Mouse (Mus musculus) c-Kit-positive CD71-positive TER-119-positive erythroid progenitor cells, embryonic 14.5 days (primary cell): ENCODE measurements around the gene Lsm12.

ENCODE experiments used
- DNase-seq: peaks from one replicate; pipeline ENCODE4 v3.0.0-alpha.2; 2013; ENCODE audit warnings: low spot score

The Lsm12 gene

DNA sequence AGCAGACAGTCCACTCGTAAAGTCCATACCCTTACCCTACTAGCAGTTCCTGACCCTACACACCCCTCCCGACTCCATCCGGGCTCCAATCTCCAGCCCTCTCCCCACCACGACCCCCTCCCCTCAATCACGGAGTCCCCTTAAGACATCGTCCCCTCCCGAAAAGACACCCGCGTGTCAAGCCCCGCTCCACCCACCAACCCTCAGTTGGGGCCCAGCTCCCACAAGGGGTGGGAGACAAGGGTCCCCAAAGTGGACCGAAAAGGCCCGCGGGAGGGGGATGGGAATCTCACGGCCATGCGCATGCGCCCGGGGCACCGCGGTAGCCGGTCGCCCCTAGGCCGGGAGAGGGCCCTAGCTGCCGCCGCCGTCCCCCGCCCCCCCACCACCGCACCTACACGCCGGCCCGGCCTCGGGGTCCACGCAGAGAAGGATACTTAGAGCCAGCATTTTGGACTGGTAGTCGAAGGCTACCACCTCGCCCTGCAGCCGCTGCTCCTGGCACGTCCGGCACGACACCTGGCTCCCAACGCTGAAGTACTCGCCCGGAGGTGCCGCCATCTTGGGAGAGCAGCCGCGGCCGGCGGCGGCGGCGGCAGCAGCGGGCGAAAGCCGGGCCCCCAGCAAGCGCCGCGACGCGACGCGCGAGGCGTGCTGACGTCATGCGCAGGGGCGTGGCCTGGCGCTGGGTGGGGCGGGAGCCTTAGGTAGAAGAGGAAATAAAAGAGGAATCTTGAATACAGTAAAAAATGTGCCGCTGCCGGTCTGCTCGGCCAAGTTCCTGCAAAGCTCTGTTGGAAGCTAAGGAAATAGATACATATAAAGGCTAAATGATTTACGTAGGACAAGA is at the start of gene Lsm12:
TSS of gene Lsm12 (minus strand) at position 651 of the 850 bp plus-strand sequence.
- peak; percentile 94 for DNase-seq

DNA sequence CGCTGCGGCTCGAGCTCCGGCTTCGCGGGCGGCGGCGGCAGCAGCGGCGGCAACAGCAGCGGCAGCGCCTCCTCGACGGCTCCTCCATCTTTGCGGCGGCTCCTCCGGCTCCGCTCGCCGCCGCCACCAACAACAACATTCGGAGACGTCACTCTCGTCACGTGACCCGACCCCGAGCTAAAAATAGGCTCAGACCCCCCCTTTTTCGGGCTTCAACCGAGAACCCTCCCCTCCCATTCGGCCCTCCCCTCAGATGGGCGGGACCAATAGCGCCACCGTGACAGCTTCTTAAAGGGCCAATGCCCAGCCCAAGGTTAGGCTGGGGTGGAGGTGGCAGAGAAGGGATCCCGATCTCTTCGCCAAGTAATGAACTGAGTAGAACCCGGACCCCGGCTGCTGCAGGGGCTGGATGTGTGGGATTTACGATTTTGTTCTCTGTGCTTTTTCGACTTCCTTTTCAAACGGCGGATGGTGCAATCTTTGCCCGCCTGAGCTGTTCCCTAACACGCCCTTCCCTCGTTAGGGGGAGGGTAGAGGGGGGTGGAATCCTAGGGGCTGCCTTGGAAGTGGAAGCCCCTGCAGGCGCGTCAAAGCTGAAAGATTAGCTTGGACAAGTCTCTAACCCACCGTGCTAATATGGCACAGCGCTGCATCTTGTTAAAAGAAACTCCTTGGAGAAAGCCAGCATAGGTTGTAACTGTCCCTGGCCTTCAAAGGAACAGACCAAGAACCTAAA is 45.1 kb upstream of the Lsm12 start, which contains the start of gene Hdac5:
TSS of gene Hdac5 (minus strand) at position 161 of the 736 bp plus-strand sequence.
- DNase-seq: peak; percentile 98

DNA sequence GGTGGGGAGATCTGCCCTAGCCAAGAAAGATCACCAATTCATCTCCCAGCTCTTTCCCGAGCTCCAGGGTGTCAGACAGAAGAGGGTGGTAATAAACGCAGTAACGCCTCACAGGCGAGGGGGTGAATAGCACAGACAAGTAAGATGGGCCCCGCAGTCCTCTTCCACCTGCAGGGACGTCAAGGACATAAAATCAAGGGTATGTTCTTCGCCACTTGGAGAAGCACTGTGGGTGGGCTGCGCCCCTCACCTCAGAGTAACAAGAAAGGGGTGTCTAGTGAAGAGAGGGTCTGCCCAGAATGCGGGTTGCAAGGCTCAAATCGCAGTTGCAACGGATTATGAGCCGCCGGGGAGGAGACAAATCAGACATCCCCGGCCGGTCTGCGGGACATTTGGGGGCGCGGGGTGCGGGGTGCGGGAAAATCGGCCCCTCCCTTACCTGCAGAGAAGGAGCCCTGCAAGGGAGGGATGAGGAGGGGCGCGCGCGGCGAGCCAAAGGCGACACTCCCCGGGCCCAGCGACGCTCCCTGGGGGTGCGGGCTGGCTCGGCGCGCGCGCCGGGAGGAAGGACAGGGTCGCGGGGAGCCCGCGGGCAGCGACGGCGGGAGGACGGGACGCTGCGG is 44.3 kb upstream of the Lsm12 start:
- no peak for DNase-seq

DNA sequence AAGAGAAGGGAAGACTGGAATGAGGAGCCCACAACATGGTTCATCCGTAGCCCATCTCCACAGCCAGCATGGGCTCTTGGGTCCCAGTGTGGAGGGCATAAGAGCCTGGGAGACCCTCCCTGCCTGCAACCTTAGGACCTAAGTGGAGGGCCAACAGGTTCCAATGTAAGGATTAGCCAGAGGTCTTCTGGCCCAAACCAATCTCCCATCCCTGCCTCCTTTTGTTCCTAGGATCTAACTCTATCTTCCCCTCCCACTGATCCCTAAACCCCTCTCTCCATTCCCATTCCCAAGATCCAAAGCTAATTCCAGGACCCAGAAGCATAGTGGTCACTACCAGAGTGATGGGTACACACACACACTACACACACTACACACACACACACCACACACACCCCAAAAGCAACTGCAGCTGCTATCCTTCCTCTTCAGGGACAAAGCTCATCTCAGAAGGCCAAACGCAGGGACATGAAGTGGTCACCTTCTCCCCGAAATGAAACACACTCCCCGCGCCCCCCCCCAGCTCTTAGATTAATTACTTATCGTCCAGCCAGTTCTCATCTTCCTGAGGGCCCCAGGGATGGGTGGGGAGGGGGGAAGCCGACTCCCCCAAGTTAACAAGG is 43.7 kb upstream of the Lsm12 start:
- DNase-seq: no peak

DNA sequence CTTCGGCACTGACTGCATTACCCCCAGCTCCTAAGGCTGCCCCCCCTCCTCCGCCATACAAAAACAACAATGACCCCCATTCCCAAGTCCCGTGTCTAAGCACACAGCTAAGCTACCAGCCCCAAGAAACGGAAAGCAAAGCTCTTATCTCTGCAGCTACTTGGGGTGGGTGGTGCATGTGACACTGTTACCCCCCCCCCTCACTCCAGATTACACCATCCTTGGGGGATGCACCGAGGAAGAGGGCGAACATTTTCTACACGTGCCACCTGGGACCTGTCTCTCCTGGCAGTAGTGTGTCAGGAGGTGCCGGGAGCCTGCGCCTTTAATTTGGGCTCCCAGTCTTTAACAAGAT is 43.1 kb upstream of the Lsm12 start:
- no peak for DNase-seq

DNA sequence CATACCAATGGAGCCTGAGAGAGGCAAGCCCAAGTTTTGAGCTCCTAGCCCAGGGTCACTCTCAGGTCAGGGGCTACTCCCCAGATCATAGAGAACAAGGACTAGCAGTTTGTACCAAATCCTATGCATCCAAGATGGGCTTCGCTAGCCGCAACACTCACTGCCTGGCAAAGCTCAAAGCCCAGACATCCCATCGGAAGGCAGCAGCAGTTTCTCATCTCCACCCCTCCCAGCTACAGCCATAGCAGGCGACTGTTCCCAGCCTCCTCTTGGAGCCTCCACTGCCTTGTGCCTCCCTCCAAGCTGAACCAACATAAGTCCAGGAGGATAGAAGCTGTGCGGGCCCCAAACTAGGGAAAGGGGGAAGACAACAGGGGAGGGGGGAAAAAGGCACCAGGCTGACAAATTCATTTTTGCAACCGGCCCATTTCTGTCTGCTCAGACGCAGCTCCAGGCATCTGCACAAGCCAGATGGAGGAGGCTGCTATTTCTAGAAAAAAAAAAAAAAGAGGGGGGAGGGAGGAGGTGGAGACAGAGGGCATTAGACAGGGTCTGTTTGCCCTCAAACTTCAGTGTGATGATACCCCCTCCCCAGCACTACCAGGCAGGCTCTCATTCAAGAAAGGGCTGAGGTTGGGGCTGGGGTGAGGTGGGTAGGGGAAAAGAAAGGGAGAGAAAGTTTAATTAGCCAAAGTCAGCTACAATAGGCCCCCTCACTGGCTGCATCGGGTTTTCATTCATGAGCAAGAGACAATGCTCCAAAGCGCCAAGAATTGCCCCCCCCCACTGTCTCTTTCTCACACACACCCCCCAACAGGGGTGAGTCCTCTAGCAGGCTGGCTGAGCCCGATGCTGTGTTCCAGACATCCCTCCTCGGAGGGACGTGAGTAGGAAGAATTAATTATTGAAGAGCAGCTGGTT is 42.4 kb upstream of the Lsm12 start:
- no peak for DNase-seq

DNA sequence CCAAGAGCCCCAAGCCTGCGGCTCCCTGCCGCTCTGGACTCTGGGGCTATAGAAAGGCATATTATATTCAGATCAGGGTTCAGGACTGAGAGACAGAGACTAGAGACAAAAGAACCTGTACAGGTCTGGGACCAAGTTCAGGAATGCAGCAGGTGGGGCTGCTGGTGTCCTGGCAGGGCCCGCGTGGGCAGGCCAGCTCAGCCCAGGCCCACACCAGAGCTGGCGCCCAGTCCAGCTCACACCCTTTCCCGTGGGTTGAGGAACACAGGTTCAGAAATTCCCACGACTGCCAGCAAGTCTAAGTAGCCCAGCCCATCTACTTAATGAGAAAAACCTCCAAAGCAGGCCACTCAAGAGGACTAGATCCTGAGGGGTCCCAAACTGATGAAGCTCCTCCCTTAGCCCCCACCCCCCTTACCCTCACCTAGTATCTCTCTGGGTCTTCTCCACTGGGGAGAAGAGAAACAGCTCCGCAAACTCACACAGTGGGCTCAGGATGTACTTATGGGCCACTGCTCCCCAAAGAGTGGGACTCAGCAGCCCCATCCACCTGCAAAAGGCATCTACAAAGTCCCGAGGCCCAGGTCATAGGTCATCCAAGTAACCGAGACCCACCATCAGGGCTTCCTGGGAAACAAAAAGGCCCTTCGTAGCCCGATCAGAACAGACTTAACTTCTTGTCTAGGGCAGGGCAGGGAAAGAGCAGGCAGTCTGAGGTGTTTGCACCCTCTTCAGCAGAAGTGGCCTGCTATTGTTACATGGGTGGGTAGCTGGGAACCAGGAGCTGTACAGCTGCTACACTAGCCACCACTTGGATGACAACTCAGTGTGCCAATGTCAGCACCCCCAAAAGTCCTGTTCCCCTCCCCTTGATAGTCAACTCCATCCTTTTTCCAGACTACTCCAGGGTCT is 41.2 kb upstream of the Lsm12 start:
- DNase-seq: no peak

DNA sequence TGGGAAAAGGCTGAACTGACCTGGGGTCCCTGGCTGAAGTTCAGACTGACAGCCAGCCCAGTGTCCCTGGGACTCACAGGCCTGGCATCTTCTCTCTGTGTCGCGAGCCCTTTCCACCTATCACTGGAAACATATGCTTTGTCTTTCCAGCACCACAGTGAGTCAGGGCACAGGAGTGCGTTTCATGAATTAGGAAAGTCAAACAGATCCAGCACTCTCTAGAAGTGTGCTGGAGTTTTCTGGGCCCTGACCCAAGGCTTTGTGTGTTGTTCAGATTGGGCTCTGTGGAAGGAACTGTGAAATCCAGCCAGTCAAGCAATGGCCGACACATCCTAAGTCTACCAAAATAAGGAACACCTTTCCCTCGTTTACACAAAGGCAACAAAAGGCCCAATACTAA is 40.1 kb upstream of the Lsm12 start:
- DNase-seq: no peak

DNA sequence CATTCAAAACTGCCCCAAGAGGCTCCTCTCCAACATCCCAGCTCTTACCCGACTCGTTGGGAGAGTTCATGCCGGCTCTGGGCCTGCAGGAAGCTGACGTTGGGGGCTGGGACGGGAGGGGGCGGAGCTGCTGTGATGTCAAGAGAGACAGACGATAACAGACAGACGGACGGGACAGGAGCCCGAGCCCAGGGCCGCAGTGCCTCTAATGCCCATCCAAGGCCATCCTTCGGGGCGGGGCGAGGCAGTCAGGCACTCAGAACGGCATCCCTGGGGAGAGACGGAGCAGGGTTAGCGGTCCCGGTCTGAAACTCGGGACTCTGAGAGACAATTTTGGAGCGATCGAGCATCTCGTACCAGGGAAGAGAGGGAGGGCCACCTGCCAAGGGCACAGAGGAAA is 39.6 kb upstream of the Lsm12 start:
- no peak for DNase-seq

DNA sequence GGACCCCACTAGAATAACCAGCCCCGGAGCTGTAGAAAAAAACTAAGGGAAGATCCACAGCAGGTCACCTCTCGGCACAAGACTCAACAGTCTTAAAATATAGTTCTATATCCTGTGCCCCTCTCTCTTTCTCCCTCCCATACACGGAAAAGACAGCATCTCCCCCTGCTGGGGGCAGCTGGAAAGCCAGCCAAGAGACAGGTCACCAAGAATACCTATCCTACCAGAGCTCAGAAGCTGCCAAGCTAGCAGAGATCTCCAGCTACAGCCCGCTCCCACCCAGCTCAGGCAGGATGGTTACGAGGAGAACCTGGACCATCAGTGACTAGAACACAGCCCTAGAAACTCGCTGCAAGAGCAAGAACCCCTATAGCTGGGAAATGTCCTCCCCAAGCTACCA is 38.1 kb upstream of the Lsm12 start:
- DNase-seq: no peak

DNA sequence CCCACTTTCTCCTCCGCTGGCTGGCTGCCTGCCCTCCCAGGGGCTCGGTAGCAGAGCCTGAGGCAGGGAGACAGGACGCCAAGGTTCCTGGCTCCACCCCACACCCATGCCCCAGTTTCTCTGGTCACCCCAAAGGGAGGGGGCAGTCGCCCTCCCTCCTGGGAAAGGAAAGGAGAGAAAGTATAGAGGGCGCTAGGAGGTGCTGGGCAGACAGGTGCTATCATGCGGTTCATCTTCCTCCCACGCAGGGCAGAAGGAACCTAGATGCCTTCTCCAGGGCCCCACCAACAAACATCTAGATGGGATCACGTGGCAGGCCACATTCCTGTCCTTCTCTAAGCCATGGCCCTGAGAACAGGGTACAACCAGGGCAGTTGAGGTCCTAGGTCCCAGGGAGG is 36.9 kb upstream of the Lsm12 start:
- DNase-seq: no peak

DNA sequence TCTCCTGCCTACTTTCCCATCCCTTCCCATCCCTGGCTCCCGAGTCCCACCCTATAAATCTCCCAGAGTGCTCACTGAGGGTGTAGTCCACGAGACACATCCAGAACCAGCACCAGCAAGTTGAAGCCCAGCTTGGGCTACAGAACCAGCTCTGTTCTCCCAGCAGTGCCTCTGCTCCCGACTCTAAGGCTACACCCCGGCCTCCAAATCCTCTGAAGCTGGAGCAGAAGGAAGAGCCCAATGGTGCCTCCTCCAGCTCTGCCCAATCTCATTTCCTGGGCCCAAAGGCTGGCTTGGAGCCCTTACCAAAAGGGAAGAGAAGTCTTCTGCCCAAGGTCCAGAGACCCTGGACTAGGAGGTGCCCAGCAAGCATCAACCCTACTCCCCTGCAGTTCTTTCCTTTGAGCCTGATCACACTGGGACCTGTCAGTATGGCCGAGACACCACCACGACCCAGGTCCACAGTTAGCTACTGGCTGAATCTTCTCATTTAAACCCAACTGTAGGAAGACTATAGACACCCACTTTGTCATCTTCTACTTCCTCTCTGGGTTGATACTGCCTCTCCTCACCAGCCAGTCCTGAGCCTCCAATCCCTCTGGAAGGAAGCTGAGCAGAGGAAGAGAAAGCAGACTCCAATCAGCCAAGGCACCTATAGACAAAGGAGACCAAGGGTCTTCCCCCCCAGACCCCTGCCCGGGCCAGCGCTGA is 36.3 kb upstream of the Lsm12 start:
- DNase-seq: no peak

DNA sequence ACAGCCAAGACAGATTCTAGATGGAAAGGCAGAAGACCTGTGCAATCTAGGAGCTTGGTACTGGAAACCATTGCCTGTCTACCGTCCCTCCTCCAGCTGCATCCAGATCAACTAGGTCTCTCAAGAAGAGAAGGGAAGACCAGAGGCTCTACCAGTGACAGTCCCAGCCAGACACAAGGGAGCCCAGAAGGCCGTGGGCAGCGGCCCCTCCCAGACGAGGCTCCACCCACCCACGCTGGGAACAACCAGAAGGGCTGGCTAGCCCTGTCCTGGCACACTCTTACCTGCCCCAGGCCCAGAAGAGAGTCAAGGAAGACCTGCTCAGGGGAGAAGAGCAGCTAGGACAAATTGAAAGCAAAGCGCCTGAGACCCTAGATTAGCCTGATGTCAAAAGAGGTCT is 35.4 kb upstream of the Lsm12 start:
- DNase-seq: no peak

DNA sequence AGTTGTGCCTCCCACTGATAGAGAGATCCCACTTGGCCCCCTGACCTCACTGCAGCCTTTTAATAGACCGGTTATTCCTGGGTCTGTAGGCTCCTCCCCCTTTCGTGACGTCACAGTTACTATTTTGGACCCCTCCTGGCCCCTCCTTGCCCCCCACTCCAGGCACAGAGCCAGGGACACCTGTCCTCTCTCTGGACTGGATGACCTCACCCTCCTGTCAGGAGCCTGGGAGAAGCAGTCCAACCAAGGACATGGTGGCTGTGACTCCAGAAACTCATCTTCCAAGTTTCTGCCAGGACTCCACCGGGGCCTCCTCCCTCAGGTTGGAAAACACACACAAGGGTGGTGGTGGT is 34.9 kb upstream of the Lsm12 start:
- DNase-seq: no peak

DNA sequence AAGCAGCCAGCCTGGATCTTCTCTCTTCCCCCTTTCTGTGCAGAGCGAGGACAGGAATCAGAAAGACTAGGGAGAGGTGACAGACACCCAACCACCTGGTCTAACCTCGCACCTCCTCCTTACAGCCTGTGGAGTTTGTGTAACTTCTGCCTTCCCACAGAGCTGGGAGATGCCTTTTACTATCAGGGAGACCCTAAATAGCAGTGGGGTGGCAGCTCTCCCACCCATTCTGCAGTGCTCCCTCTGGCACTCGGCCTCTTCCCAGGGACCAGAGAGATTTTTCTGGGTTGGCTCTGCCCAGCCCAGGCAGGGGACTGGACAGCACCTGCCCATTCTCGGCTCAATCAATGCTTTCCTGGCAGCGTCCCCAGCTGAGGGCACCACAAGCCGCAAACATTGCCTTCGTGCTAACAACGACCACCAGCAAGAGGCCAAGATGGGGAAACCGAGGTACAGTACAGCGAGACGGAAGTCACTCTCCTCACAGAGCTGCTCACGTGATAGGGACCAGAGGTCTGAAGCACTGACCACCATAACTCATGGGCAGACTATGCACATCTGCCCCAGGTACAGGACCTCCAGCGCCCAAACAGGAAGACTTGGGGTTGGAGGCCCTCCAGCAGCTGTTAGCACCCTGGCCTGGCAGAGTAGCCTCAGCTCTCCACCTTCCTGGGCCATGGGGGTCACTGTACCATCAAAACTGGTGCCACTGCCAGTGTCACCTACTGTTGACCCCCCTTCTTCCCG is 34.3 kb upstream of the Lsm12 start:
- no peak for DNase-seq

DNA sequence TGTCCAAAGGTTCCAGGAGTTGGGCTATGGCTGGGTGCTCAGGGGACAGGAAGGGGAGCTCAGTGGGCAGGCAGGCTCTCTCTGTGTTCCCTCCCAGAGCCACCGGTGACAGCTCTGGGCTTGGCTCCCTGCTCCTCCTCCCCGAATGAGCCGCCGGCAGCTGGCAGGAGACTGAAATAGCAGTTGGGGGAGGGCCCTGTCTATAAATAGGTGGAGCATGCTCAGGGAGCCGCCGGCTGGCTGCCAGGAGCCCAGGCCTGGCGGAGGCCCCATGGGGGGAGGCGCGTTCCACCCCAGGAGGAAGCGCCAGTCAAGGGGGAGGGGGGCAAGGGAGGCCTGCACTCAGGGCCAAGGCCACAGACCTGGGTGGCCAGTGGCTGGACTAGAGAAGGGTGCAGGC is 33.7 kb upstream of the Lsm12 start:
- DNase-seq: peak; percentile 62

DNA sequence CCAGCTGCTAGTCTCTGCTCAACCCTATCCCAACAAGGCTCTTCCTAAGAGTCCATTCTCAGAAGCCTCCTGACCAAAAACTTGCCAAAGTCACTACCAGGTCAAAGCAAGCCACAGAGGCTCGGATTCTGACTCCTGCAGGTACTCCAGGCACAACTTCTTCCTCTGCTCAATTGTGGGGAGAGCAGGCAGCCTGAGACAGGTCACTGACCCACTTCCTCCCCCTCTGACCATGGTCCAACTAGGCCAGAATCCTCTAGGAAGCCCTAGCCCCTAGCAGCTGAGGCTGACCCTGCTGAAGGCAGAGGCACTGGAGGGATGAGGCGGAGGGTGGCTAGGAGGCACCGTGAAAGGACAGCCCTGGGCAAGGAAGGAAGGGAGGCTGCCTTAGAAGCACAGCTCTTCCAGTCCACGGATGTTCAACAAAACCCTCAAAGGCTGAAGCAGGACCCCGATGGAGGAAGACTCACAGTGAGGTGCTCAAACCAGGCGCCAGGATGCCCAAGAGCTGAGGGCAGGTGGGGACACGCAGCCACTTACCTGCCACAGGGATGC is 32.9 kb upstream of the Lsm12 start:
- no peak for DNase-seq

DNA sequence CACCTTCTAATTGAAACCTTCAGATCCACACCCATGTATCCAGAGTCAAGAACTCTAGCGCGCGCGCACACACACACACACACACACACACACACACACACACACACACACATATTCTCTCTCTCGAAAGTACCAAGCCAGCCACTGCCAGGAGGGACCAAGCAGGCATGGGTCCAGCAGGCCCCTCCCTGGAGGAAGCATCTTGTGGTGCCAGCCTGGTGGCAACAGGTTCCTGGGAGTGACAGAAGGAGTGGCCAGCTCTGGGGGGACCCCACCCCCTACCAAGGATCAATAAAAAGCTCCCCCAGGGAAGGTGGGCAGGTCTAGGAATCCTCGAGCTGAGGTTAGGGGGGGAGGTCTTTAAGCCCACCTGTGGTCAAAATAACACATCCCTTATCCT is 32.3 kb upstream of the Lsm12 start:
- no peak for DNase-seq

DNA sequence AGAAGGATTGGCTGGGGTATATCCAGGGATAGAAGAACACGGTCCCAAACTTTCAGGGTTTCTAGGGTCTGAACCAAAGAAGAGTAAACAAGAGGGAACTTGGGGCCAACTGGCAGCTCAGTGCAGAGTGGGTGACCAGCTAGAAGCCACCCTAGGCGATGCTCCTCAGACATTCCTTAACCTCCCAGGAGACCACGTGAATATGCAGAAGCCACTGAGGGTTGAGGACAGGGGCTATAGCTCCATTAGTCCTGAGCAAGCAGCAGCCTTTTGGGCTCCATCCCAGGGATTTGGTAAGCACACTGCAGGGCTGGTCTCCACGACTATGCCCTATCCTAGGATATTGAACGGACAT is 31.8 kb upstream of the Lsm12 start:
- DNase-seq: no peak
